Mouse (Mus musculus): Measurements from ENCODE around the gene Mknk2. TPM values are rescaled to one million over a fixed set of nuclear protein-coding genes. Genes with fewer than 3 reads are reported as not detected.

Mknk2 gene
- polyA plus RNA-seq, 1 experiment: 54.6 TPM

DNA sequence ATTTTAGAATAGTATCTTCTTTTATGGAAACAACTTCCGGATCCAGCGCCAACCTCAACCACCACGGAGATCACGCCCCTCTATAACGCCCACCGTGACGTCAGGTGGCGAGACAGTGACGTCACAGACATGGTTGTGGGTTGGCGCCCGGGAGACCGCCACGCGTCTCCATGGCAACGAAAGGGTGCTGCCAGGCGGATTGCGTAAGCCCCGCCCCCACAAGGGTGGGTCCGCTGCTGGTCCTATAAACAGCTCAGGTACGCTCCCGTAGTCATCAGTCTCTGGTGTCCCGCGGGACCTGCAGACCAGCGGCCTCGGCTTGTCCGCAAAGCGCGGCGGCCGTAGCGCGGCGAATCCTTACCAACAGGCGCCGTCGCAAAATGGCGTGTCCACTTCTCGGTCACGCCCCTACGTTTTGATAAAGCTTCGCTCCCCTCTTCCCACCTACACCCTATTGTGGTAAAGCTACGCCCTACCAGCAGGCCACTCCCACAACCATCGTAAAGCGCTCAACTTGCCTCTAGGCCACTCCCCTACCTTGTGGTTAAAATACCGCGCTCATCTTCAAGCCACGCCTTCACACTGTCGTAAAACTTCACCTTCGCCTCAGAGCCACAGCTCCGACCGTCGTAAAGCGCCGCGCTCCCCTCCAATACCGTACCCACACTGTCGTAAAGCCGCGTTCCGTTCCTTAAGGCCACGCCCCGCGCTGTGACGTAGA lies 55.8 kb downstream of the Mknk2 start:
- no peaks in the 10 kb centered on the region for H3K4me1 ChIP-seq (ENCODE audit: control insufficient read depth, insufficient read depth, low read length)
- H3K27me3 ChIP-seq (ENCODE audit: control insufficient read depth, insufficient read depth, low read length, poor library complexity, severe bottlenecking): no peaks in the 10 kb centered on the region
- H3K27ac ChIP-seq (ENCODE audit: insufficient read depth, low read length): peak overlapping the region; percentile 42
- H3K36me3 ChIP-seq (ENCODE audit: control insufficient read depth, insufficient read depth, low read length, poor library complexity, severe bottlenecking): no peaks in the 10 kb centered on the region
- TF ChIP-seq POLR2A (IDR thresholded peaks at IDR 0.05; ENCODE audit: insufficient read depth, low read length): peak; percentile 59
- peak; percentile 42; the same call in 1 of the 2 replicates for TF ChIP-seq EP300 (IDR thresholded peaks at IDR 0.05; ENCODE audit: insufficient read depth, low read depth, low read length)
- TF ChIP-seq CTCF (IDR thresholded peaks at IDR 0.05; ENCODE audit: low read depth, low read length): no peak
- H3K9me3 ChIP-seq (replicated peaks; ENCODE audit: control insufficient read depth, insufficient read depth, low read length, poor library complexity, severe bottlenecking): no peaks in the 10 kb centered on the region
- peak overlapping the region; percentile 80 for H3K9ac ChIP-seq (ENCODE audit: low read depth, poor library complexity, severe bottlenecking)
- H3K4me3 ChIP-seq (ENCODE audit: low read depth, low read length): peak overlapping the region; percentile 49

- TF ChIP-seq CTCF (IDR thresholded peaks at IDR 0.05; ENCODE audit: low read depth, low read length) (no peak), EP300 (IDR thresholded peaks at IDR 0.05; ENCODE audit: insufficient read depth, low read depth, low read length) (no peak)
- peak overlapping the region; percentile 42; the same call in 1 of the 2 replicates for H3K27ac ChIP-seq (ENCODE audit: insufficient read depth, low read length)
- peak overlapping the region; percentile 49 for H3K4me3 ChIP-seq (ENCODE audit: low read depth, low read length)
- H3K9me3 ChIP-seq (replicated peaks; ENCODE audit: control insufficient read depth, insufficient read depth, low read length, poor library complexity, severe bottlenecking): no peaks in the 10 kb centered on the region
- no peaks in the 10 kb centered on the region for H3K27me3 ChIP-seq (ENCODE audit: control insufficient read depth, insufficient read depth, low read length, poor library complexity, severe bottlenecking)
- peak overlapping the region; percentile 69 for H3K9ac ChIP-seq (ENCODE audit: low read depth, poor library complexity, severe bottlenecking)
- H3K36me3 ChIP-seq (ENCODE audit: control insufficient read depth, insufficient read depth, low read length, poor library complexity, severe bottlenecking): no peaks in the 10 kb centered on the region
- no peaks in the 10 kb centered on the region for H3K4me1 ChIP-seq (ENCODE audit: control insufficient read depth, insufficient read depth, low read length)
These were observed 56.3 kb downstream of the Mknk2 start for GRCm38 (mm10) chr10:80621690-80621939.

DNA sequence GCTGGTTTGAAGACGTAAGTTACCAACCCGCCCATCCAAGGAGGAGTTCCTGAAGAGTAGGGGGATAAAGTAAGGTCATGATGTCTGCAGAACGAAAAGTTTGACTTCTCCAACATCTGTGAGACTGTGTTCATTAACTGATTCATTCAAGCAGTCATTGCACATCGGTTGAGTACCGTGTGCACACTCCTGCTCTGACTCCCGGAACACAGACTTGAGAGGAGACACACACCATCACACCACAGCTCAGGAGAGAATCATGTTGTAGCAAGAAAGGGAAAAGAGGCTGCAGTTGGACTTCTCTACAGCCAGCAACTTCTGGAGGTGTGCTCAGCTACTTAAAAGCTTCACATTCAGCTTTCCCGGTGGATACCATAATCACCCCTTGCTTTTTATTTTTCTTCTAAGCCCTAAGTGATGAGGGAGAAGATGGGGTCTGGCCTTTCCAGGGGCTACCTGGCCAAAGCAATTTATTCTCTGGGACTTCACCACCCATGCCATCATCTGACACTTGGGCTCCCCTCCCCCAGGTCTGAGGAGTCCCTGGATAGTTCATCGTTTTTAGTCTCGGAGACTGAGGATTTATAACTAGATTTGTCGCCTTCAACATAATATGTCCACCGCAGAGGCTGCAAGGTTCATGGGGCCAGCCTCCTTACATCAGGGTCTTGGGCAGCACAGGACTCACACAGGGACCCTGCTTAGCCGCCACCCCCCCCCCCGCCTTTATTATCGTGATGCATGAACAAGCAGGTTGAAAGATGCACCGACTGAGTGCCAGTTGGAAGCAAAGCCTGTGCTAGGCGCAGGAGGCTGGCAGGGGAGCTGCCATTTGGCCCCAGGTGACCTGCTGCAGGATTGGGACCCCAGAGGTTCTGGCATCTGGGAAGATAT lies 56.9 kb downstream of the Mknk2 start:
- Histone ChIP-seq H3K4me1 (ENCODE audit: control insufficient read depth, insufficient read depth, low read length) (no peaks in the 10 kb centered on the region), H3K9ac (ENCODE audit: low read depth, poor library complexity, severe bottlenecking) (peak overlapping the region; percentile 69), H3K27me3 (ENCODE audit: control insufficient read depth, insufficient read depth, low read length, poor library complexity, severe bottlenecking) (no peaks in the 10 kb centered on the region), H3K9me3 (replicated peaks; ENCODE audit: control insufficient read depth, insufficient read depth, low read length, poor library complexity, severe bottlenecking) (no peaks in the 10 kb centered on the region), H3K36me3 (ENCODE audit: control insufficient read depth, insufficient read depth, low read length, poor library complexity, severe bottlenecking) (no peaks in the 10 kb centered on the region), H3K4me3 (ENCODE audit: low read depth, low read length) (peak overlapping the region; percentile 49), H3K27ac (ENCODE audit: insufficient read depth, low read length) (peak overlapping the region; percentile 42; the same call in 1 of the 2 replicates)
- TF ChIP-seq EP300 (IDR thresholded peaks at IDR 0.05; ENCODE audit: insufficient read depth, low read depth, low read length): no peak
- no peak for TF ChIP-seq POLR2A (IDR thresholded peaks at IDR 0.05; ENCODE audit: insufficient read depth, low read length)
- no peak for TF ChIP-seq CTCF (IDR thresholded peaks at IDR 0.05; ENCODE audit: low read depth, low read length)

- Histone ChIP-seq H3K4me1 (ENCODE audit: control insufficient read depth, insufficient read depth, low read length) (no peaks in the 10 kb centered on the region), H3K9me3 (replicated peaks; ENCODE audit: control insufficient read depth, insufficient read depth, low read length, poor library complexity, severe bottlenecking) (no peaks in the 10 kb centered on the region), H3K27ac (ENCODE audit: insufficient read depth, low read length) (peak overlapping the region; percentile 13; the same call in 1 of the 2 replicates), H3K36me3 (ENCODE audit: control insufficient read depth, insufficient read depth, low read length, poor library complexity, severe bottlenecking) (0 out of 2 replicates have a peak, but pooled peaks cover 3% of the 10 kb centered on the region), H3K4me3 (ENCODE audit: low read depth, low read length) (peak overlapping the region; percentile 34), H3K9ac (ENCODE audit: low read depth, poor library complexity, severe bottlenecking) (no peak overlapping the region), H3K27me3 (ENCODE audit: control insufficient read depth, insufficient read depth, low read length, poor library complexity, severe bottlenecking) (no peaks in the 10 kb centered on the region)
- no peak for TF ChIP-seq POLR2A (IDR thresholded peaks at IDR 0.05; ENCODE audit: insufficient read depth, low read length)
- no peak for TF ChIP-seq EP300 (IDR thresholded peaks at IDR 0.05; ENCODE audit: insufficient read depth, low read depth, low read length)
- TF ChIP-seq CTCF (IDR thresholded peaks at IDR 0.05; ENCODE audit: low read depth, low read length): no peak
These were observed 57.5 kb downstream of the Mknk2 start for GRCm38 (mm10) chr10:80620365-80620764.

DNA sequence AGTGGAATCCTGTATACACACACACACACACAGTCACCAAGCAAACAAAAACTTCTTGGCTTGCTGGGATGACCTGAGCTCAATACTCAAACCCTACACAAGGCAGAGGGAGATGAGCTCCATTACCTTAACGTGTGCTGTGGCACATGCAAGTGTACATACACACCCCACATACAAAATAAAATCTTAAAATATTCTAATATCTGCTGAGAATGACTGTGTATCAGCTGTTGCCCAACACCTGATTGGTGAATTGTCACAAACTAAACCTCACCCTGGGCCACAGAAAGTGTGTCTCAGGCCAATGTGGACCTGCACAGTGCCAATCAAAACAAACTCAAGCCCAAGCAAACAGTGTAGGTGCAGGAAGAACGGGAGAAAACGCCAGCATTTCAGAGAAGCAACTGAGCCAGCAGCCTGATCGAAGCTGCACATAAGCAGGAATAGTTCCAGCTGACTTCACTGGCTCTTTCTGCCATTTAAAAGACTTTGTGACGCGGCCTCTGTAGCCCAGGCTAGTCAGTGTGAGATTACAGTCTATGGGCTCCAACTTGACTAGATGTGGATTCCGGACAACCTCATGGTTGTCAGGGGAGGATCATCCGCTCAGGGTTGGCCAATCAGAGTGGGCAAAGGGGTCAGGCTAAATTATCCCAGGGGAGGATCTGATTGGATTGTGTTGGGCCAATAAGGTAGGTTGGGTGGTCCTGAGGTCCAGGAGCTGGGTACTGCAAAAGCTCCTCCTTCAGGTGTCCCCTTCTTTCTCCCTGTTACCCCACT lies 58.3 kb downstream of the Mknk2 start:
- no peaks in the 10 kb centered on the region for H3K4me1 ChIP-seq (ENCODE audit: control insufficient read depth, insufficient read depth, low read length)
- peak overlapping the region; percentile 75 for H3K4me3 ChIP-seq (ENCODE audit: low read depth, low read length)
- peak; percentile 70 for TF ChIP-seq POLR2A (IDR thresholded peaks at IDR 0.05; ENCODE audit: insufficient read depth, low read length)
- TF ChIP-seq CTCF (IDR thresholded peaks at IDR 0.05; ENCODE audit: low read depth, low read length): no peak
- no peak for TF ChIP-seq EP300 (IDR thresholded peaks at IDR 0.05; ENCODE audit: insufficient read depth, low read depth, low read length)
- peak overlapping the region; percentile 82 for H3K27ac ChIP-seq (ENCODE audit: insufficient read depth, low read length)
- peaks cover 4% of the 10 kb centered on the region; the same call in 1 of the 2 replicates for H3K36me3 ChIP-seq (ENCODE audit: control insufficient read depth, insufficient read depth, low read length, poor library complexity, severe bottlenecking)
- H3K27me3 ChIP-seq (ENCODE audit: control insufficient read depth, insufficient read depth, low read length, poor library complexity, severe bottlenecking): no peaks in the 10 kb centered on the region
- no peaks in the 10 kb centered on the region for H3K9me3 ChIP-seq (replicated peaks; ENCODE audit: control insufficient read depth, insufficient read depth, low read length, poor library complexity, severe bottlenecking)
- H3K9ac ChIP-seq (ENCODE audit: low read depth, poor library complexity, severe bottlenecking): peak overlapping the region; percentile 47

Measured in ES-Bruce4 (cell line).